Mouse (Mus musculus) ES-E14 (cell line): ENCODE data around the gene Dhdh. TPM values are rescaled to one million over a fixed set of nuclear protein-coding genes. Genes with fewer than 3 reads are reported as not detected.

Experiments
- DNase-seq: peaks from one replicate; pipeline ENCODE4 v3.0.0-alpha.2; 2013; ENCODE audit warnings: low read depth, low spot score
- H3K27ac ChIP-seq: 2 replicates; pipeline ENCODE4 v1.5.1; 2012; ENCODE audit warnings: low read depth, mild to moderate bottlenecking, low read length, moderate library complexity, mixed read lengths; ENCODE audit not compliant: poor library complexity, insufficient read depth, severe bottlenecking
- H3K36me3 ChIP-seq: 2 replicates; pipeline ENCODE4 v1.6.1; 2012; ENCODE audit warnings: mild to moderate bottlenecking, low read length, moderate library complexity, mixed read lengths; ENCODE audit not compliant: control insufficient read depth, poor library complexity, insufficient read depth, severe bottlenecking
- H3K4me1 ChIP-seq, 2 experiments: fragments of 150-350 bp in 1 of 2; sonication (generic) in 1 of 2; 2 replicates each; pipeline ENCODE4 v1.6.1; 2012; ENCODE audit warnings: low read length in 2 of 2, mild to moderate bottlenecking in 1 of 2, mixed read lengths in 1 of 2; ENCODE audit not compliant: control insufficient read depth in 2 of 2, insufficient read depth in 2 of 2, poor library complexity in 1 of 2
- H3K4me3 ChIP-seq, 2 experiments: fragments of 150-350 bp in 1 of 2; sonication (generic) in 1 of 2; 2 replicates each; pipeline ENCODE4 v1.5.1; 2012; ENCODE audit warnings: low read length in 2 of 2, low read depth in 1 of 2, mild to moderate bottlenecking in 1 of 2, mixed read lengths in 1 of 2; ENCODE audit not compliant: insufficient read depth in 1 of 2, poor library complexity in 1 of 2, severe bottlenecking in 1 of 2
- H3K9ac ChIP-seq: 2 replicates; pipeline ENCODE4 v1.6.1; 2012; ENCODE audit warnings: low read depth, mild to moderate bottlenecking, low read length, mixed read lengths; ENCODE audit not compliant: poor library complexity, insufficient read depth, severe bottlenecking
- H3K9me3 ChIP-seq: fragments of 150-350 bp; sonication (generic); 2 replicates; pipeline ENCODE4 v1.6.1; 2012; ENCODE audit warnings: low read depth, mild to moderate bottlenecking, low read length; ENCODE audit not compliant: control insufficient read depth, insufficient read depth
- CHD2 ChIP-seq: IDR thresholded peaks from 2 replicates; pipeline ENCODE4 v1.6.1; 2014; ENCODE audit warnings: mild to moderate bottlenecking, low read depth, low read length, inconsistent platforms
- HCFC1 ChIP-seq: IDR thresholded peaks from 2 replicates; pipeline ENCODE4 v1.6.1; 2012; ENCODE audit warnings: low read length, inconsistent platforms, borderline replicate concordance; ENCODE audit not compliant: insufficient read depth
- MAFK ChIP-seq: IDR thresholded peaks from 2 replicates; pipeline ENCODE4 v1.6.1; 2014; ENCODE audit warnings: mild to moderate bottlenecking, low read depth, low read length, inconsistent platforms; ENCODE audit not compliant: insufficient read depth
- ZC3H11A ChIP-seq: IDR thresholded peaks from 2 replicates; pipeline ENCODE4 v1.6.1; 2012; ENCODE audit warnings: low read depth, mild to moderate bottlenecking, inconsistent platforms, low read length, borderline replicate concordance
- ZNF384 ChIP-seq: IDR thresholded peaks from 2 replicates; pipeline ENCODE4 v1.6.1; 2012; ENCODE audit warnings: low read depth, low read length, inconsistent platforms
- in situ Hi-C, 2 experiments: fragments of 600-800 bp; cut with MboI; formaldehyde crosslinking; loops; one replicate each; pipeline ENCODE4 v1.15.1; 2025; ENCODE audit warnings: low sequenced_read_pairs in 2 of 2, inconsistent platforms in 1 of 2; ENCODE audit not compliant: unreplicated experiment in 2 of 2
- total RNA-seq: library from RNA; depleted of rRNA; stranded (reverse); fragments of 300-350 nt; gene quantifications from 2 replicates; pipeline ENCODE4 v1.2.3, GENCODE M21; 2012

Gene Dhdh
- total RNA-seq, 1 experiment = 3.6 TPM

GRCm38 (mm10) chr7:45522957-45523676, 34.5 kb upstream of the Dhdh start:
- in situ Hi-C loops = no loop called here
- H3K4me3 ChIP-seq = peak overlapping the region; percentile 29 to 40
- H3K9ac ChIP-seq = peak overlapping the region; percentile 20; the same call in 1 of the 2 replicates

GRCm38 (mm10) chr7:45522194-45522752, 33.7 kb upstream of the Dhdh start:
- Histone ChIP-seq H3K27ac (no peak overlapping the region), H3K9me3 (no peaks in the 10 kb centered on the region), H3K4me1 (peaks cover 2 to 29% of the 10 kb centered on the region in 2 experiments; a peak in 2 of 4 replicates), H3K9ac (peak overlapping the region; percentile 79; the same call in 1 of the 2 replicates), H3K4me3 (peak overlapping the region; percentile 69 to 82), H3K36me3 (peaks cover 20% of the 10 kb centered on the region)
- in situ Hi-C loops = no loop called here
- TF ChIP-seq MAFK (no peak), HCFC1 (no peak), ZNF384 (no peak), ZC3H11A (no peak), CHD2 (no peak)
- DNase-seq = no peak

More at GRCm38 (mm10) chr7:45522957-45523676, 34.5 kb upstream of the Dhdh start:
- H3K9me3 ChIP-seq = no peaks in the 10 kb centered on the region
- peaks cover 2 to 26% of the 10 kb centered on the region in 2 experiments; a peak in 2 of 4 replicates for H3K4me1 ChIP-seq
- DNase-seq = no peak
- TF ChIP-seq ZC3H11A (no peak), MAFK (no peak), ZNF384 (no peak), CHD2 (no peak), HCFC1 (no peak)
- peaks cover 20% of the 10 kb centered on the region for H3K36me3 ChIP-seq
- H3K27ac ChIP-seq = peak overlapping the region; percentile 18; the same call in 1 of the 2 replicates

- DNase-seq = no peak
- Histone ChIP-seq H3K9me3 (no peaks in the 10 kb centered on the region), H3K27ac (no peak overlapping the region; the same call in 1 of the 2 replicates), H3K4me1 (peaks cover 2 to 29% of the 10 kb centered on the region in 2 experiments; a peak in 2 of 4 replicates), H3K4me3 (peak overlapping the region; percentile 69 to 82), H3K36me3 (peaks cover 20% of the 10 kb centered on the region), H3K9ac (peak overlapping the region; percentile 79)
- in situ Hi-C loops = no loop called here
- TF ChIP-seq ZNF384 (no peak), CHD2 (peak; percentile 70; the same call in 1 of the 2 replicates), MAFK (no peak), ZC3H11A (no peak), HCFC1 (peak; percentile 94)
These were observed 33.2 kb upstream of the Dhdh start for GRCm38 (mm10) chr7:45521728-45522184.

- no peak for TF ChIP-seq HCFC1
- no peak for TF ChIP-seq ZC3H11A
- TF ChIP-seq MAFK = no peak
- no peak for TF ChIP-seq CHD2
- no peak for TF ChIP-seq ZNF384
- no peak for DNase-seq
- Histone ChIP-seq H3K36me3 (peaks cover 20% of the 10 kb centered on the region), H3K9ac (no peak overlapping the region), H3K27ac (no peak overlapping the region), H3K9me3 (no peaks in the 10 kb centered on the region), H3K4me1 (peaks cover 2 to 35% of the 10 kb centered on the region in 2 experiments; a peak in 3 of 4 replicates), H3K4me3 (no peak overlapping the region)
- in situ Hi-C loops = no loop called here
These were observed 32.0 kb upstream of the Dhdh start for GRCm38 (mm10) chr7:45520605-45521004.
